Mouse (Mus musculus): ENCODE data around the gene Hrnr.

Gene Hrnr

GRCm38 (mm10) chr3:93319449-93319848 lies at the start of gene Hrnr:
Gene Hrnr, plus strand, starts transcription at chr3:93319749.
- DNase-seq (ENCODE audit: low read depth, low spot score) = no peak

- no peak for DNase-seq (ENCODE audit: low read depth, low spot score)
Observed at GRCm38 (mm10) chr3:93273223-93273622, 46.3 kb upstream of the Hrnr start, which contains the start of gene Flg. Gene Flg, plus strand, starts transcription at chr3:93273523.

GRCm38 (mm10) chr3:93297542-93297941 lies 22.0 kb upstream of the Hrnr start:
- no peak for DNase-seq (ENCODE audit: low read depth, low spot score)

- no peak for DNase-seq (ENCODE audit: low read depth, low spot score)
Observed at GRCm38 (mm10) chr3:93299832-93300231, 19.7 kb upstream of the Hrnr start.

GRCm38 (mm10) chr3:93301896-93302295 lies 17.7 kb upstream of the Hrnr start:
- no peak for DNase-seq (ENCODE audit: low read depth, low spot score)

GRCm38 (mm10) chr3:93306142-93306541 lies 13.4 kb upstream of the Hrnr start:
- DNase-seq (ENCODE audit: low read depth, low spot score) = peak; percentile 50

- no peak for DNase-seq (ENCODE audit: low read depth, low spot score)
Observed at GRCm38 (mm10) chr3:93311371-93311770, 8.2 kb upstream of the Hrnr start.

- no peak for DNase-seq (ENCODE audit: low read depth, low spot score)
Observed at GRCm38 (mm10) chr3:93314388-93314787, 5.2 kb upstream of the Hrnr start.

GRCm38 (mm10) chr3:93337749-93338148 lies 18.2 kb downstream of the Hrnr start:
- DNase-seq (ENCODE audit: low read depth, low spot score) = no peak

- no peak for DNase-seq (ENCODE audit: low read depth, low spot score)
Observed at GRCm38 (mm10) chr3:93340021-93340420, 20.5 kb downstream of the Hrnr start.

- DNase-seq (ENCODE audit: low read depth, low spot score) = no peak
Observed at GRCm38 (mm10) chr3:93346896-93347295, 27.3 kb downstream of the Hrnr start.

GRCm38 (mm10) chr3:93360045-93360444 lies 40.5 kb downstream of the Hrnr start:
- peak; percentile 62 for DNase-seq (ENCODE audit: low read depth, low spot score)

GRCm38 (mm10) chr3:93361933-93362574 lies 42.5 kb downstream of the Hrnr start:
- peak; percentile 61 for DNase-seq (ENCODE audit: low read depth, low spot score)

- no peak for DNase-seq (ENCODE audit: low read depth, low spot score)
Observed at GRCm38 (mm10) chr3:93366966-93367575, 47.5 kb downstream of the Hrnr start.

GRCm38 (mm10) chr3:93368171-93368570 lies 48.6 kb downstream of the Hrnr start:
- DNase-seq (ENCODE audit: low read depth, low spot score) = no peak

GRCm38 (mm10) chr3:93373416-93373815 lies 53.9 kb downstream of the Hrnr start:
- no peak for DNase-seq (ENCODE audit: low read depth, low spot score)

GRCm38 (mm10) chr3:93375196-93375595 lies 55.6 kb downstream of the Hrnr start:
- DNase-seq (ENCODE audit: low read depth, low spot score) = no peak

- no peak for DNase-seq (ENCODE audit: low read depth, low spot score)
Observed at GRCm38 (mm10) chr3:93375601-93376000, 56.1 kb downstream of the Hrnr start.

- DNase-seq (ENCODE audit: low read depth, low spot score) = peak; percentile 45
Observed at GRCm38 (mm10) chr3:93378146-93378545, 58.6 kb downstream of the Hrnr start.

Measured in ES-CJ7 (cell line).